Comparison of ENCODE assay signal across 18 mouse cellular contexts in genomic region chr17:14326156-14326555, GRCm38 (mm10).
"Had no signal": no experiment of that assay in that cellular context is flagged by ENCODE, and none has a peak within 500 bp of the region (broad histone marks: within the 10 kb centered on the region; RNA-seq: fewer than 3 reads in every experiment).

No protein-coding gene starts in this region.

- H3K4me1 ChIP-seq: liver, embryonic 13.5 days; neural tube, embryonic 13.5 days had no signal

- H3K9me3 ChIP-seq: liver, embryonic 13.5 days; neural tube, embryonic 13.5 days had no signal

- H3K27ac ChIP-seq: hindbrain, postnatal 0 days; left cerebral cortex, adult 2 months; liver, embryonic 13.5 days; neural tube, embryonic 13.5 days had no signal

- DNase-seq: kidney, postnatal 25 days; layer of hippocampus, postnatal 36 days; liver, embryonic 13.5 days; lung, adult 2 months; lung, postnatal 14 days; lung, postnatal 4 days; right cerebral cortex, postnatal 25 days; spleen, adult 18-20 months; thymus, adult 18-20 months; thymus, postnatal 4 days had no signal

- H3K4me2 ChIP-seq: liver, embryonic 13.5 days; midbrain, embryonic 11.5 days; neural tube, embryonic 13.5 days had no signal

- ATAC-seq: hindbrain, postnatal 0 days; inflammation-experienced regulatory T-cells, adult 6 months; intestine, embryonic 16.5 days; midbrain, embryonic 16.5 days had no signal

- H3K9ac ChIP-seq: liver, embryonic 13.5 days; neural tube, embryonic 13.5 days had no signal

- H3K4me3 ChIP-seq: left cerebral cortex, adult 2 months; liver, embryonic 13.5 days; myocyte; neural tube, embryonic 13.5 days had no signal

- H3K27me3 ChIP-seq: liver, embryonic 13.5 days; neural tube, embryonic 13.5 days had no signal

- H3K36me3 ChIP-seq: liver, embryonic 13.5 days; neural tube, embryonic 13.5 days had no signal
